ENCODE assay signal across 9 mouse cellular contexts in the genomic region with DNA sequence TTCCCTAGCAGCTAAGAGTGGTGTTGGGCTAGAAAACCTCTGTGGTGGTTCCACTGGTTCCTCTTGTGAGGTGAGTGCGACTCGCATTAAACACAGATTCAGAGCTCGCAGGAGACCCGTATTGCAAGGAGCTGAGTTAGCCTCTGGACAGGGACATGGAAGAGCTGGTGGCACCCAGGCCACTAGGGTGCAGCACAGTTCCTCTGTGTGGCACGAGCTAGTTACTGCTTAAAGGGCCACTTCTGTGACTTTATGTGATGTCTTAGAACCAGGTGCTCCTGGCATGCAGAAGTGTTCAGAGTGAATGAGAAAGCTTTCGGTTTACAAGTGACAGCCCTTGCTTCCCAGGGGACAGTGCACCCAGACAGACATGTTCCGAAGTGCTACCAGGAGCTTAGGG. TPM values are rescaled to one million over a fixed set of nuclear protein-coding genes. Genes with fewer than 3 reads are reported as not detected.
A peak's percentile ranks its signal among the peaks of the same experiment; 100 is the strongest.
DNase-seq lines count a peak whose midpoint lies in the region; ATAC-seq lines count a peak whose summit lies in the region.
"Had no signal": no experiment of that assay in that cellular context is flagged by ENCODE, and none has a peak within 500 bp of the region (broad histone marks: within the 10 kb centered on the region; RNA-seq: fewer than 3 reads in every experiment).

No protein-coding gene starts in this region.

- H3K4me2 ChIP-seq in liver, embryonic 12.5 days = no peak overlapping the region
- H3K4me2 ChIP-seq in liver, embryonic 11.5 days = no peak overlapping the region
- H3K4me2 ChIP-seq: liver, embryonic 15.5 days had no signal

- ATAC-seq in liver, embryonic 12.5 days = no peak
- ATAC-seq in liver, embryonic 11.5 days (replicated peaks; ENCODE audit: low FRiP score) = 0 out of 2 replicates have a peak, but pooled peaks have one; percentile 53

- H3K4me3 ChIP-seq in liver, embryonic 12.5 days = no peak overlapping the region
- no peak overlapping the region for H3K4me3 ChIP-seq in embryonic facial prominence, embryonic 10.5 days
- no peak overlapping the region for H3K4me3 ChIP-seq in liver, embryonic 11.5 days (ENCODE audit: low read depth, low read length)
- H3K4me3 ChIP-seq: liver, embryonic 15.5 days had no signal

- H3K9ac ChIP-seq in liver, embryonic 12.5 days = no peak overlapping the region
- H3K9ac ChIP-seq in liver, embryonic 11.5 days (ENCODE audit: low read depth, low read length) = no peak overlapping the region
- H3K9ac ChIP-seq: liver, embryonic 15.5 days had no signal

- DNase-seq in adrenal gland, postnatal 10 days = peak; percentile 53
- DNase-seq in adrenal gland, postnatal 4 days (ENCODE audit: low spot score in 2 of 2) = no peak
- DNase-seq in liver = peak; percentile 42
- DNase-seq in embryonic facial prominence, embryonic 10.5 days (ENCODE audit: low spot score) = peak; percentile 30
- no peak for DNase-seq in liver, embryonic 11.5 days (ENCODE audit: low spot score)
- peak; percentile 63 for DNase-seq in right cerebral cortex, postnatal 14 days
- DNase-seq in cerebellum, adult 8-10 months = no peak

- no peaks in the 10 kb centered on the region for H3K27me3 ChIP-seq in liver, embryonic 12.5 days (replicated peaks)
- no peaks in the 10 kb centered on the region for H3K27me3 ChIP-seq in embryonic facial prominence, embryonic 10.5 days (replicated peaks; ENCODE audit: low read depth, poor library complexity, severe bottlenecking)
- H3K27me3 ChIP-seq in liver, embryonic 11.5 days (replicated peaks; ENCODE audit: control insufficient read depth, insufficient read depth, low read length) = no peaks in the 10 kb centered on the region
- H3K27me3 ChIP-seq: liver, embryonic 15.5 days had no signal

- no peak overlapping the region for H3K27ac ChIP-seq in liver, embryonic 12.5 days
- no peak overlapping the region for H3K27ac ChIP-seq in embryonic facial prominence, embryonic 10.5 days (replicated peaks)
- H3K27ac ChIP-seq in liver, embryonic 11.5 days (ENCODE audit: low read depth, low read length) = no peak overlapping the region
- H3K27ac ChIP-seq: liver, embryonic 15.5 days had no signal

- H3K4me1 ChIP-seq in liver, embryonic 12.5 days = no peaks in the 10 kb centered on the region
- no peaks in the 10 kb centered on the region for H3K4me1 ChIP-seq in embryonic facial prominence, embryonic 10.5 days
- H3K4me1 ChIP-seq in liver, embryonic 11.5 days (replicated peaks; ENCODE audit: control insufficient read depth, insufficient read depth, low read length) = no peaks in the 10 kb centered on the region
- H3K4me1 ChIP-seq: liver, embryonic 15.5 days had no signal

- no peaks in the 10 kb centered on the region for H3K9me3 ChIP-seq in liver, embryonic 12.5 days (replicated peaks)
- no peaks in the 10 kb centered on the region for H3K9me3 ChIP-seq in embryonic facial prominence, embryonic 10.5 days
- H3K9me3 ChIP-seq in liver, embryonic 11.5 days (ENCODE audit: control insufficient read depth, low read length) = no peaks in the 10 kb centered on the region
- H3K9me3 ChIP-seq: liver, embryonic 15.5 days had no signal

- peaks cover 100% of the 10 kb centered on the region for H3K36me3 ChIP-seq in liver, embryonic 12.5 days
- H3K36me3 ChIP-seq in embryonic facial prominence, embryonic 10.5 days (replicated peaks) = peaks cover 100% of the 10 kb centered on the region
- H3K36me3 ChIP-seq in liver, embryonic 11.5 days (ENCODE audit: control insufficient read depth, insufficient read depth, low read length) = peaks cover 66% of the 10 kb centered on the region

- WGBS in liver, embryonic 12.5 days (ENCODE audit: insufficient replicate concordance) = 81% methylated on average over 7 of the region's 7 CpGs
- WGBS in embryonic facial prominence, embryonic 10.5 days = 80% methylated on average over 7 of the region's 7 CpGs
- 81% methylated on average over 7 of the region's 7 CpGs for WGBS in liver, embryonic 11.5 days

RNA-seq across cellular contexts. Expression of gene Cstf1, which starts 7.9 kb away (rescaled TPM):
- total RNA-seq in adrenal gland, postnatal 10 days (2021) = 10 to 100 TPM; 28.1 to 32.2 TPM
- total RNA-seq in adrenal gland, postnatal 4 days (2021) = 10 to 100 TPM; 38.5 to 41.5 TPM
- 39.7 and 42.0 TPM in 2 replicates for polyA plus RNA-seq in liver, embryonic 12.5 days (2016; fragmentation: Nextera tagmentation; extraction: Ambion mirVana)
- 57.9 and 59.1 TPM in 2 replicates for polyA plus RNA-seq in embryonic facial prominence, embryonic 10.5 days (2016; fragmentation: Nextera tagmentation; extraction: Ambion mirVana)
- polyA plus RNA-seq in liver, embryonic 11.5 days (2014; fragmentation: Nextera tagmentation; extraction: Ambion mirVana) = 50.5 and 57.8 TPM in 2 replicates

RNA-seq across cellular contexts. Expression of gene Aurka, which starts 8.0 kb away (rescaled TPM):
- total RNA-seq in adrenal gland, postnatal 10 days (2021) = 10 to 100 TPM; 11.5 to 14.4 TPM
- total RNA-seq in adrenal gland, postnatal 4 days (2021) = 10 to 100 TPM; 22.4 to 22.6 TPM
- 173 and 177 TPM in 2 replicates for polyA plus RNA-seq in liver, embryonic 12.5 days (2016; fragmentation: Nextera tagmentation; extraction: Ambion mirVana)
- 220 and 229 TPM in 2 replicates for polyA plus RNA-seq in embryonic facial prominence, embryonic 10.5 days (2016; fragmentation: Nextera tagmentation; extraction: Ambion mirVana)
- 190 and 215 TPM in 2 replicates for polyA plus RNA-seq in liver, embryonic 11.5 days (2014; fragmentation: Nextera tagmentation; extraction: Ambion mirVana)

RNA-seq across cellular contexts. Expression of gene Cass4, which starts 15.3 kb away (rescaled TPM):
- under 1 TPM; 0.36 to 0.45 TPM for total RNA-seq in adrenal gland, postnatal 10 days (2021)
- under 1 TPM; 0.22 to 0.25 TPM for total RNA-seq in adrenal gland, postnatal 4 days (2021)
- polyA plus RNA-seq in liver, embryonic 12.5 days (2016; fragmentation: Nextera tagmentation; extraction: Ambion mirVana) = 1.1 and 1.4 TPM in 2 replicates
- polyA plus RNA-seq in embryonic facial prominence, embryonic 10.5 days (2016; fragmentation: Nextera tagmentation; extraction: Ambion mirVana) = 0.14 and 0.21 TPM in 2 replicates
- polyA plus RNA-seq in liver, embryonic 11.5 days (2014; fragmentation: Nextera tagmentation; extraction: Ambion mirVana) = 1.1 and 1.5 TPM in 2 replicates

RNA-seq across cellular contexts. Expression of gene Fam210b, which starts 33.0 kb away (rescaled TPM):
- 10 to 100 TPM; 24.2 to 39.4 TPM for total RNA-seq in adrenal gland, postnatal 10 days (2021)
- total RNA-seq in adrenal gland, postnatal 4 days (2021) = 10 to 100 TPM; 28.4 to 33.2 TPM
- 128 and 138 TPM in 2 replicates for polyA plus RNA-seq in liver, embryonic 12.5 days (2016; fragmentation: Nextera tagmentation; extraction: Ambion mirVana)
- polyA plus RNA-seq in embryonic facial prominence, embryonic 10.5 days (2016; fragmentation: Nextera tagmentation; extraction: Ambion mirVana) = 25.8 and 27.8 TPM in 2 replicates
- polyA plus RNA-seq in liver, embryonic 11.5 days (2014; fragmentation: Nextera tagmentation; extraction: Ambion mirVana) = 56.2 and 63.7 TPM in 2 replicates

Comparison
In these comparisons a context has a peak if more than half of its experiments do, and no peak if none do; other contexts are left out.
1. DNase-seq: peak in adrenal gland, postnatal 10 days (single experiment), liver (single experiment), embryonic facial prominence, embryonic 10.5 days (single experiment) and right cerebral cortex, postnatal 14 days (single experiment); none in adrenal gland, postnatal 4 days (0 of 2), liver, embryonic 11.5 days (single experiment) and cerebellum, adult 8-10 months (single experiment).